Mouse (Mus musculus) urinary bladder, postnatal 25 days (tissue): Measurements from ENCODE around the gene Mad2l2.
"Not testable (repeated sequence)": the region's sequence is repeated elsewhere in the genome, so short reads cannot be mapped to it uniquely, and the experiment has no call there.

ENCODE experiments used
- DNase-seq: peaks from one replicate; pipeline ENCODE4 v3.0.0; 2022; ENCODE audit warnings: low spot score

Mad2l2 gene

DNA sequence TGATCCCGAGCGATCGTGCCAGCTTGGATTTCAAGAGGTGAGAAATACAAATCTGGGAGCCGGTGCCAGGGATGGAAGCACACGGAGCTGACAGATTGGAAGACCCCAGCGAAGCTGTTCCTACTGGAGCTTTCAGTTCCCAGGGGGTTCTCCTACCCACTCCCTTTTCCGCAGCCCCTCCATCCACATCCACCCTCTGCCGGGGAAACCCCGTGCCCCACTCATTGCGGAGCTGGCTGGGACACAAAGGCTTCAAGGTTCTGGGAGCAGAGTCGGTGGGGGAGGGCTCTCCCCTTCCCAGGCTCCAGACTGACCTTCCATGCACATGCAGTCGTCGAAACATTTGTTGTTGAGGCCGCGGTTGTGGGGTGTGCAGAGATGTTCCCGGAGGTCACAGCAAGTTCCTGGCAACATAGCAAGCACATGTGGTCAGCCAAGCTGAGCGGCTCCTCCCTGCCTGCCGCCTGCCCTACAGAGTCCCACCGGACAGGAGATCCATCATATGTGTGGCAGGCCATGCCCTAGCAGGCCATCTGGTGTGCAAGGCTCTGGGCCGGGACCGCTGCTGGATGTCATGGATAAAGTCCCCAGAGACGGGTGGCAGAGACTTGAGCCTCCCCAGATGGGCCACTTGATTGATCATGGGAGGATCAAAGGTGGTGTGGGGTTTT is 22.4 kb upstream of the Mad2l2 start:
- no peak for DNase-seq

DNA sequence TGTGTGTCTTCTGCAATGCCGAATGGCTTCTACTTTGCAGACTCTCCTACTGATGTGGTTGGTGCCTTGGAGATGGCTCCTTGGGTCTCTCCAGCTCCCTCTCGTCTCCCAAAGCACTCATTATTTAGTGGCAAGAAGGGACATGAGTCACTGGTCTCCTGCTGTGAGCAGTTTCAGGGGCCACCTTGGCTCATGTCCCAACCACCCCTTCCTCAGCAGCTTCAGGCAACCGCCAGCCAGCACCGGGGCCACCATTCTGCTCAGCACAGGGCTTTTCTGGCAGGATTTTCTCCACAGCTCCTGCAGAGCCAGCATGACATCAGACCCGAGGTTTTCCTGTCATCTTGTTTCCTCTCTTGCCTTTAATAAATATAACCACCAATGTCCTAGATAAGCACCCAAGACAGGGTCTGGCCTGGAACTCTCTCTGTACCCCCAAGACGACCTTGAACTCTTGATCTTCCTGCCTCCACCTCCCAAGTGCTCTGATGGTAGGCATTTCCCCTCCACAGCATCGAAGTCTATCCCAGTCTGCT is 21.6 kb upstream of the Mad2l2 start:
- no peak for DNase-seq

DNA sequence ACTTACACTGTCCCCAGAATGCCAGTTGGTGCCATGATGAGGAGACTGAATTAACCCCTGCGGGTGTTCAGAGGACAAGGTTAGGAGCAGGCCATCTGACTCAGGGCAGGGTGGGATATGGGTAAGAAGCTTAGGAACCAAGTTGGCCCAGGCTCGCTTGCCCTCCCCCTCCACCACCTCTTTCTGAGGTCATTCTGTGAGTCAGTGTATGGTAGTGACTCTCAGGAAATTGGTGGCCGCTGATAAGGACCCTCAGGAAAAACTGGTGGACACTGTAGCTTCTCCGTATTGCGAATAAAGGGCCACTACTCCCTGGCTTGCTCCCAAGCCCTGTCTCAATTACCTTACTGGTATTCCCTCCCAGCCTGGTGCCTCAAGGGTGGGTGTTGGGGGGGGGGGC is 21.0 kb upstream of the Mad2l2 start:
- DNase-seq: no peak

DNA sequence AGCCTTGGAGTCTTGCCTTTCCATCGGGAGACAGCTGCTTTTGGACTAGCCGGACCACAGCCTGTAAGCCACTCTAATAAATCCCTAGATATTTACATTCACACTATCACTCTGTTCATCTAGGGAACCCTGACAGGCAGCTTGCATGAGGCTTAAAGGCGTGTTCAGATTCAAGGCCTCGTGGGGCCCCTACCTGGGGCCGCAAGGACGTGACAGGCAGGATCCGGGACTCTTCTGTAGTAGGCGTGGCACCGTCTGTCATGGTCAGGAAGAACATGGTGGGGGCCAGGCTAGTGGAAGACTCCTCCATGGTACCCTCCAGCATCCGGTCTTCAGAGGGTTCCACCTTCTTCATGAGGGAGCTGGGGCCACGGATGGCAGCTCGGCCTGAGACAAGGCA is 17.7 kb upstream of the Mad2l2 start:
- DNase-seq: no peak

DNA sequence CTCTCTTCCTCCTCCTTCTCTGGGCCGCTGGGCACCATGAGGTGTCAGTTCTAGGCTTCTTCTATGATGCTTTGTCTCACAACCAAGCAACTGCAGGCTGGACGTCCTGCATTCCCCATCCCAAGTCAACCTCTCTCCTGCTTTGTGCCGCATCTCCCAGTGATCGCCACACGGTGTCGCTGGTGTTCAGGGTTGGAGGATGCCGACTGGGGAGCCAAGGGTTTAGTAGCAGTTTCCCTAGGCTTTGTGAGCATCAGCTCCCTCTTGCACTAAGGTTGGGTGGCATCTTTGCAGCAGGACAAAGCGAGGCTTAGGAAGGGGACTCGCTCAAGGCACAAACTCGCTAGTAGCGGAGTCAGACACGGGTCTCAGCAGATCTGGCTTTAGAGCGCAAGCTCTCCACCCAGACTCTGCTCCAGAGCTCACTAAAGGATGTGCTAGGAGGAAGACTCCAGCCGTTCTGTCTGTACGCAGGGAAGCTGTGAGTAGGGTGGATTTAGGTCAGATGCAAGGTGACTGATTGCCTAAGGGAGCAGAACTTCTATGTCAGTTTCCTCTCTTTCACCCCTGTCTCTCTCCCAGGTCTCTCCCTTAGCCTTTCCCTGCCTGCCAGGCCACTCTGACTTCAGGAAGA is 15.3 kb upstream of the Mad2l2 start:
- DNase-seq: peak; percentile 86

DNA sequence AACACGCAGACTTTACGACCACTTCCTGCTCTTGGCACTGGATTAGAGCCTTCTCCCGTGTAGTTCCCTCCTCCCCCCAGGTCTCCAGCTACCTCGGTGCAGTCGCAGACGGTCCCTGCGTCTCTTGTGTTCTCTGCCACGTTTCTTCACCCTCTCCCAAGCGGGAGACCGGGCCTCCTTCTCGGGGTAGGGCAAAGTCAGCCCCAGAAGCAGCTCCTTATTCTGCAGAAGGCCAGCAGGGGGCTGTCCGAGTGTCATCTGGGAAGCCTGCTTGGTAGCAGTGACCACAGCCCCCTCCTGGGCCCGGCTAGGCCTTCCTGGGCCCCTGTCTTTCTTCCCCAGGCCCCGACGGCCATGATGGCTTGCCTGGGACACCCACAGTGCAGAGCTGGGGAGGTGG is 14.7 kb upstream of the Mad2l2 start:
- peak; percentile 36 for DNase-seq

DNA sequence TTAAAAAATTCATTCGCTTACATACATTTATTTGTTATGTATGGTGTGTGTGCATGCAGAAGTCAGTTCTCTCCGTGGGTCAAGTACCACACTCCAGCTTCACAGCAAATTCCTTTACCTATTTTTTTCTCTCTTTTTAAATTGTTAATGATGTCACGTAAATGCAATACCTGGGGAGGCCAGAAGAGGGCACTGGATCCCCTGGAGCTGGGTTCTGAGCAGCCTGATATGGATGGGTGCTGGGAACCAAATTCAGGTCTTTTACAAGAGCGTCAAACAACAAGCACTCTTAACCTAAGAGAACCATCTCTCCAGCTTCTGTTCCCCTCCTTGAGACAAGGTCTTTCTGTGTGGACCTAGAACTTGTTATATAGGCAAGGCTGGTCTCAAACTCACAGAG is 13.5 kb upstream of the Mad2l2 start:
- no peak for DNase-seq

DNA sequence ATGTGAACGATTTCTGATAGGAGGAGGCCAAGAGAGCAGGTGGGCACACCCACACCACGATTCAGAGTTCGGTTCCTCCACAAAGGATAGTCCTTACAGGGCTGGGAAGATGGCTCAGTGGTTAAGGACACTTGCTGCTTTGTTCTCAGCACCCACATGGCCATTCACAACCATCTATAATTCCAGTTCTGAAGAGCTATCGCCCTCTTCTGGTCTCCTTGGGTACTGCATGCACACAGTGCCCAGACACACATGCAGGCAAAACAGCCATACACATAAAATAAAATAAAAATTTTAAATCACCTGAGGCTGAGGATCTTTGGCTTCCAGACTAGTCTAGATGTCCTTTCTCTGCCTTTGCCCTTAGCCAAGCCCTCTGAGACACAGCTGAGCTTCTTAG is 12.8 kb upstream of the Mad2l2 start:
- DNase-seq: no peak

DNA sequence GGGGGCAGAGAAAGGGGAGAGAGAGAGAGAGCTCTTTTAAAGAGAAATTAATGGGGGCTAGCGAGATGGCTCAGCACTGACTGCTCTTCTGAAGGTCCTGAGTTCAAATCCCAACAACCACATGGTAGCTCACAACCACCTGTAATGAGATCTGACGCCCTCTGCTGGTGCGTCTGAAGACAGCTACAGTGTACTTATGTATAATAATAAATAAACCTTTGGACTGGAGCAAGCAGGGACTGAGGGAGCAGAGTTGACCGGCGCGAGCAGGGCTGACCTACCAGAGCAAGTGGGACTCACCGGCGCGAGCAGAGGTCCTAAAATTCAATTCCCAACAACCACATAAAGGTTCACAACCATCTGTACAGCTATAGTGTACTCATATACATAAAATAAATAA is 10.6 kb upstream of the Mad2l2 start:
- DNase-seq: not testable (repeated sequence)

DNA sequence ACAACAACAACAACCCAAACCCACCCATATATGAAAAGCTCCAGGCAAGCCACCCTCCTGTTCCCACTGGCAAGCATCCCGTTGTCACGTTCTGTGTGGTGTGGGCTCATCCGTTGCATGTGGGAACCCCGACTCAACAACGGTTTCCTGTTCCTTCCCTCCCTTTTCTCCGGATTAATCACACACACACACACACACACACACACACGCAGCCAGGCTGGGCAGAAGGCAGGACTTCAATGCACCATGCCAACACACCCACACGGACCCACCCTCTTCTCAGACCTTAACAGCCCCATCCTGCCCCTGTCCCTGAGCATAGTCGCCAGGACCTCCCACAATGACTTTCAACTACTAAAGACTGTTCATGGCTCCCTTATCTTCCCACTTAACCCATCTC is 9.6 kb upstream of the Mad2l2 start:
- DNase-seq: no peak

DNA sequence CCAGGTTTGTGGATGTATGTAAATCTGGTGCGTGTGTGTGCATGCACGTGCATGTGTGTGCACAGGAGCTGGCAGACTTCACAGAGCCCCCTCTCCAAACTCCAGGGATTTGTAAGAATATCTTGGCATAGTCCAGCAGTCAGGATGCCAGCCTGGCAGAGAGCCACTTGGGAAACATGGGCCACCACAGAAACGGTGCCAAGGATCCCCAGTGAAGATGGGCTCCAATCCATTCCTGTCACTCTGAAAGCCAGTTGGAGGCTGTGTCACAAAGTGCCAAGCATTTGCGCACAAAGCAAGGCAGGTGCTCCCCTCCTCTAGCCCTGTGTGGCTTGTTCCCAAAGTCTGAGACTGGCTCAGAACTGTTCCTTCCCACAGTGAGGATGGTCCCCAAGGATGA is 8.8 kb upstream of the Mad2l2 start:
- no peak for DNase-seq

DNA sequence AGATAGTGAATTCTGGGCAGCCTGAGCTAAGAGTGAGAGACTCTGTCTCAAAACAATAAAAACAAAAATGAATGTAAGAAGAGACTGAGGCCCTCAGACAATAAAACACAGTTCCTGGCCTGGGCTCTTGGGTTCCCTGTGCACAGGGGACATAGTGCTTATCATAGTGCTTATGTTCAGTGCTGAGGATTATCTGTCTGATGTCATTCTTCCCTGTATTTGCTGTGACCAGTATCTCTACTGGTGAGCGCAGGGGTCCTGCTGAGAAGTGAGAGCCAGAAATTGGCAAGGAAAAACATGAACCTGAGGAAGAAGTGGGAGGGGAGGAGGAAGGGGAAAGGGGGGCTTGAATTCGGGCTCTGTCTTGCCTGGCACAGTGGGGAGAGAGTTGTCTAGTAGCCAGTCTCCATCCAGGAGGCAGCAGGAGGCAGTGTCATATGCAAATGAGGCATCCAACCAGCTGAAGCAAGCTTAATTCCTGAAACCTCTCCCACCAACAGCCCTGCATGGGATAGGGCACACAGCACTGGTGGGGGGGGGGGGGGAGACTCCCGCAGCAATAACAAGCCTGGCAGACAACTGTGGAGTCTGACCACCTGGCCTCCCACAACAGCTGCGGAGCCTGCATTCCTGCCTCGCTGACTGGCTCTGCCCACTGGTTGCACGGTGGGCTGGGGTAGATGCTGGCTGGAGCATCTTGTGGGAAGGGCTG is 8.0 kb upstream of the Mad2l2 start:
- DNase-seq: no peak

DNA sequence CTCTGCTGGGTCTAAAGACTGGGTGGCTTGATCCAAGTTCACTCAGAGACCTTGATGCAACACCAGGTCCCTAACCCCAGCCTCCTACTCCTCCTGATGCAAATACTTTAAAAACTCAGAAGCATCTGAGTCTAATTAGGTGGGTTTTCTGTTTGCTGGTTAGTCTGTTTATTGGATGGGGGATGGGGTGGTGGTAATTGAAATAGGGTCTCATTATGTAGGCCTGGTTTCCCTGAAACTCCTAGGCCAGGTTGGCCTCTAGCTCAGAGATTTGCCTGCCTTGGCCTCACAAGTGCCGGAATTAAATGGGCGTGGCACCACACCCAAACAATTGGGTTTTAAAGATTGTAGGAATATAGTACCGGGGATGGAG is 7.5 kb upstream of the Mad2l2 start:
- no peak for DNase-seq

DNA sequence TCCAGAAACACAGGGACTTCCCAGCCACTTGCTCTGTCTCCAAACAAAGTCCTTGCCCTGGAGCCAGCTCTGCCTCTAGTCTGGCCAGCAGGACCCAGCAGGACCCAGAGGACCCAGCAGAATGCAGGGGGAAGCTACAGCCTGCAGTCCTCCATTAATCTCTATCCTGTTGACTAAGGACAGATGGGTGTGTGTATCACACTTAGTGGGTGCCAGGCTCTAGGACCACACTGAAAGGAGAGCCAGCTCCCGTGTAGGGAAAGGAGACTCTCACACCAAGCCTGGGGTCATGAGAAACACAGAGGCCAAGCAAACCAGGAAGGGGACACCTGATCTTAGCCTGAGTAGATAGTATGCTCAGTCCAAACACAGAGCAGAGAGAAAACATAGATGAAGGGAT is 1.9 kb upstream of the Mad2l2 start:
- DNase-seq: no peak

DNA sequence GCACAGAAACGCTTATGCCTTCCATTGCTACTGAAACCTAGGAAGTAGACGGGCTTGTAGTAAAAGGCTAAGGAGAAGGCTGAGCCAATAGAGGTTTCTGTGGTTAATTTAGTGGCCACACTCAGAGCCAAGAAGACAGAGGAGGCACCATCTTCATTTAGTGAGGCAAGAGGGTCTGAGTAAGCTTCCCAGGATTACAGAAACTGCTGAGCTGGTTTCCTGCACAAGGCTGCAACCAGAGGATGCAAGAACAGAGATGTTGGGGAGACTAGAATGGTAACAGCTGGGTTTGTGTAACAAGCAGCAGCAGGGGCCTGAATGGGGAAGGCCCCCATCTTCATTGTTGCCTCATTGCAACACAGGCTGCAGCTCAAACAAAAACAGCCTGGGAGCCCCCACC is 1.5 kb upstream of the Mad2l2 start:
- DNase-seq: no peak

DNA sequence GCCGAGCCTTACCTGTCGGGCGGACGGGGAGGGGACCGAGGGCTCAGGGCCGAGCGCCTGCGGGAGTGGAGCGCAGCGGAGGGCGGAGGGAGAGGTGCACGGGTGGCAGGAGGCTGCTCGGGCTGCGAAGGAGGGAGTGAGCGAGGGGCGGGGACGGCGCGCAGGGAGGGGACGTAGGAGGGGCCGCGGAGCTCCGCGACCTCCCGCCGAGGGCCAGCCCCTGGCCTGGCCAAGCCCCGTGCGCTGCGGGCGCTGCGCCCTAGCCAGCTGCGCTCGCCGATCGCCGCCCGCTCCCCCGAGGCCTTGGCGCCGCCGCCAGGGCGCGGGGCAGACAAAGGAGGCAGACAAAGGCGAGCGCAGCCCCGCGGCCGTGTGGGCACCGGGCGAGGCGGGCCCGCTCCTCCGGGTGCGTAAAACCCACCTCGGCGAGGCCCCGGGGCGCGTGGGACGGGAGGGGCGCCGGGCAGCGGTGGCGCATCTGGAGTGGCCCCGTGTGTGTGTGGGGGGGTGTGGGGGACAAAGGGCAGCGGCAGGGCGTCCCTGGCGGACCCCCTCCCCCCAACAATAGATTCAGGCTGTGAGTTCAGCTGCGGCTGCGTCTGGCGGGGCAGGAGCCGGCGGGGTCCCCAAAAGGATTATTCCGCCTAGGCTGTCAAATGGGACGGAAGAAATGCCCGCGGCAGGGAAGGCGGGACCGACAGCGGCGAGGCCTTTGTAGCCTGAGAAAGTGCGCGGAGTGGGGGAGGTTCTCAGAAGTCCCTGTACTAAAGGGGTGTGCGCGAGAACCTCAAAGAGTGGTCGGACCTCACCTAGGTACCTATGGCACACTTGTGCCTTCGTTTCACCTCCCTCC is 603 bp downstream of the Mad2l2 start, which contains the start of gene Draxin:
TSS of gene Draxin (minus strand) at position 138 of the 853 bp plus-strand sequence.
- no peak for DNase-seq

DNA sequence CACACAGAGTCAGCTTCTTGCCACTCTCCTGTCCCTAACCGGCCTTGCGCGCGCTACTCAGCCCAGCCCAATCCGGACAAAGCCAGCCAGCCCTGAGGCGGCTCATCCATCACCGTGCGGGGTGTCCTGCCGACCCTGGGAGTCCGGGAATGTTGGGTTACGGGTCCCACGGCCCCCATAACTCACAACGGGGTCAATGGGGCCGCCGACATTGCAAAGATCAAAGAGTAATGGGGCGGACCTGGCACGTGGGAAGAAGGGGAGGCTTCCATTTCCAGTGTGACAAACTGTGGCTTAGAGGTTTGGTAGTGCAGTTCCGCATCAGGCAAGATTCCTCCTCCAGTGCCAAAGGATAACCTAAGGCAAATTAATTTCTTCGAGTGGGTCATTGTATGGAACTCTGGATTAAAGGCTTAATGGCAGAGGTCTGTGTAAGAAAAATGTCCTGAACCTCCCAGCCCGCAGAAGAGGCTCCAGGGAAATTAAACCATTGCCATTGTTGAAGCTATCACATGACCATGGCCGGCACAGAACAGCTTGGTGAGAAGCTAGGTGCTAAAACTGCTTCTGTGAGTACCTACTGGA is 1.4 kb downstream of the Mad2l2 start:
- no peak for DNase-seq

DNA sequence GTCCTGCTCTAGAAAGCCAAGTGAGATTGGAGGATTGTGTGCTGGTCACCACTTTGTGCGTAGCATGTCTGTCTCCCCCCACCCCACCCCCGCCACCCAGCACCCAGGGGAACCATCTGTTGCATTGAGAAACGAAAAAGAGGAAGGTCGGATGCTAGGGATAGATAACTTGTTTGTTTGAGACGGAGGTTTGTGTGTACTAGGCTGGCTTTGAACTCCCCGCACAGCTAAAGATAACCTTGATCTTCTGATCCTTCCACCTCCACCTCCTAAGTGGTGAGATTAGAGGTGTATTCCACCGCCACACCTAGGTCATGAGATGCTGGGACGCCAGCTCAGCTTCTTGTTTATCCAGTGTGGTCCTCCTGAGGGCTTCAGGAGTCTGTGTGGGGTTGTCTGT is 4.8 kb downstream of the Mad2l2 start:
- no peak for DNase-seq

DNA sequence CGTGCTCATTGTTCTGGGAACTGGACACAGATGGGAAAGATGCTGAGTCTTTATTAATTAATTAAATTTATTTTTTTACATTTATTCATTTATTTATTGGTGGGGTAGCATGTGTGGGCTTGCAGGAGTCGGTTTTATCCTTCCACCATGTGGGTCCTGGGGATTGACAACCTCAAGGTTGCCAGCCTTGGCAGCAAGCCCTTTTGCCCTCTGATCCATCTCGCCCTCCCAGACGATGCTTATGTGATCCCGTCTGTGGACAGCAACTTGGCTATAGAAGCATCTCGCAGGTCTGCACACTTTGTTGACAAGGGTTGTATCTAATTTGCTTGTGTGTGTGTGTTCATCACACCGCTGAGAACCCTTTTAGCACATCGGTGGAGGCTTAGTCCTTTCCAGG is 7.3 kb downstream of the Mad2l2 start:
- DNase-seq: no peak

DNA sequence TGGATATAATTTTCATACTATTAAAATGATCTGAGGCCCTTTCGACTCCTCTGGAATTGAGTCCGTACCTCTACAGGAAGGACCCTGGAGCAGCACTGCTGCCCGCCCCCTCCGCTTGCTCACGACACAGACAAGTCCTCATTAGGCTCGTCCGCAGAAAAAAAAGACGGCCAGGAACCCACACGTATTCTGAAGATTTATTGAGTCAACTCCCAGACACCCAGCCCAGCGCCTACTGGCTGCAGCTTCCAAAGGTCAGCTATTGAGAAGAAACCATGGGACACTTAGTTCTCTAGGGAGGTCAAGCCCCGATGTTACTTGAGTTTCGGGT is 9.5 kb downstream of the Mad2l2 start:
- no peak for DNase-seq

DNA sequence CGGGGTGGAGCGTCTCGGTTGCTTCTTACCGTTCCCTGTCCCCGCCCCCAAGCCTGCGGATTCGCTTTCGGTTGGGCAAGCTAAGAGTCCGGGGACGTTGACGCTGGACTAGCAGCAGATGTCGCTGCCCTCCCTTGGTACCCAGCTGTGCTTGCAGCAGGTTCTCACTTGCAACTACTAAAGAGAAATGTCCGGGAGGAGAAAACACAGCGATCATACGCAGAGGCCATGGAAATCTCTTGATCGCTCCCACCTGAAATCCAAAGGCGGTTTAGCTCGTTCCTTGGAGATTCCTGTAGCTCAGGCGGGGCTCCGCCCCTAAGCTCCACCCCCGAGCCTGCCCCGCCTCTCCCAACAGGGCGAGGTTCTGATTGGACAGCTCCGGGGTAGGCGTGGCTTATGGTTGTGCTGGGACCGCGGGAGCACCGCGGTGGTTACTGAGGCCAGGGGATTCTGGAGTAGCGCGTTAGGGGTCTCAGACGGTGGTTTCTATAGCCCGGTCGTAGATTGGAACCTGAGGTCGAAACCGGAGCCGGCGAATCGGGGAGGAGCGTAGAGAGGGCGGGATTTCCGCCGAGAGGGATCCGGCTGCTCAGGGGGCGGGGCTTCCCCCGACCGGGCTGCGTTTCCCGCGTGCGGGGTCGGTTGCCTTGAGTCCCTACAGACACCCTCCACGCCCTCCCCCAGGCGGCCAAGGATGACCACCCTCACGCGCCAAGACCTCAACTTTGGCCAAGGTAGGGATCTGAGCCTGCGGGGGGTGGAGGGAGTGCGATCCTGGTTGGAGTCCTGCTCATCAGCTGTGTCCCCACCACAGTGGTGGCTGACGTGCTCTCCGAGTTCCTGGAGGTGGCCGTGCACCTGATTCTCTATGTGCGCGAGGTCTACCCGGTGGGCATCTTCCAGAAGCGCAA is 10.2 kb downstream of the Mad2l2 start:
- peak; percentile 89 for DNase-seq
